10 mouse cellular contexts compared by ENCODE assay signal in genomic region chr1:87568398-87568797, GRCm38 (mm10). TPM values are rescaled to one million over a fixed set of nuclear protein-coding genes. Genes with fewer than 3 reads are reported as not detected.
DNase-seq lines count a peak whose midpoint lies in the region; ATAC-seq and TF ChIP-seq lines count a peak whose summit lies in the region.
"Had no signal": no experiment of that assay in that cellular context is flagged by ENCODE, and none has a peak within 500 bp of the region (broad histone marks: within the 10 kb centered on the region; RNA-seq: fewer than 3 reads in every experiment).

No protein-coding gene starts in this region.

- TF ChIP-seq CTCF in cerebellum, adult 2 months (IDR thresholded peaks at IDR 0.05; ENCODE audit: borderline replicate concordance, insufficient read depth, low read depth, low read length): peak; percentile 54; the same call in 1 of the 2 replicates
- TF ChIP-seq CTCF in midbrain, postnatal 0 days (IDR thresholded peaks at IDR 0.05): peak; percentile 45
- TF ChIP-seq CTCF in liver, postnatal 0 days (IDR thresholded peaks at IDR 0.05; ENCODE audit: low read depth): peak; percentile 72

- TF ChIP-seq EP300 in liver, postnatal 0 days (IDR thresholded peaks at IDR 0.05; ENCODE audit: low read depth): no peak

- WGBS in cerebellum, adult 2 months: 51% methylated on average over 6 of the region's 6 CpGs
- WGBS in midbrain, postnatal 0 days: 46% methylated on average over 6 of the region's 6 CpGs
- WGBS in midbrain, embryonic 10.5 days: 44% methylated on average over 6 of the region's 6 CpGs
- WGBS in liver, postnatal 0 days (ENCODE audit: insufficient replicate concordance): 33% methylated on average over 6 of the region's 6 CpGs
- 51% methylated on average over 6 of the region's 6 CpGs for WGBS in forebrain, embryonic 15.5 days
- 35% methylated on average over 6 of the region's 6 CpGs for WGBS in heart, embryonic 10.5 days

- H3K27me3 ChIP-seq in cerebellum, adult 2 months (ENCODE audit: control insufficient read depth, insufficient read depth, low read length): no peaks in the 10 kb centered on the region
- no peaks in the 10 kb centered on the region for H3K27me3 ChIP-seq in midbrain, postnatal 0 days (ENCODE audit: insufficient read depth, low read length)
- 0 out of 2 replicates have a peak, but pooled peaks cover 4% of the 10 kb centered on the region for H3K27me3 ChIP-seq in midbrain, embryonic 10.5 days (ENCODE audit: low read depth, poor library complexity, severe bottlenecking)
- no peaks in the 10 kb centered on the region for H3K27me3 ChIP-seq in liver, postnatal 0 days (ENCODE audit: insufficient read depth, low read length)
- no peaks in the 10 kb centered on the region for H3K27me3 ChIP-seq in forebrain, embryonic 15.5 days
- H3K27me3 ChIP-seq in heart, embryonic 10.5 days (ENCODE audit: insufficient read depth, poor library complexity, severe bottlenecking): peaks cover 13% of the 10 kb centered on the region; the same call in 1 of the 2 replicates

- ATAC-seq in midbrain, postnatal 0 days (ENCODE audit: low FRiP score): no peak
- no peak for ATAC-seq in liver, postnatal 0 days
- ATAC-seq in forebrain, embryonic 15.5 days (replicated peaks): no peak

- H3K4me3 ChIP-seq in cerebellum, adult 2 months (replicated peaks; ENCODE audit: insufficient read depth, low read depth, low read length): no peak overlapping the region
- H3K4me3 ChIP-seq in midbrain, postnatal 0 days (ENCODE audit: low read depth, low read length): no peak overlapping the region
- H3K4me3 ChIP-seq in midbrain, embryonic 10.5 days: no peak overlapping the region
- H3K4me3 ChIP-seq in liver, postnatal 0 days (ENCODE audit: low read depth, low read length): no peak overlapping the region
- no peak overlapping the region for H3K4me3 ChIP-seq in forebrain, embryonic 15.5 days
- no peak overlapping the region for H3K4me3 ChIP-seq in heart, embryonic 10.5 days
- H3K4me3 ChIP-seq: myocyte had no signal

- DNase-seq in cerebellum, adult 2 months: no peak
- DNase-seq in cerebellum, adult 11-12 months: no peak
- no peak for DNase-seq in midbrain, postnatal 0 days (ENCODE audit: low spot score)
- DNase-seq in midbrain, embryonic 10.5 days (ENCODE audit: low spot score): no peak
- DNase-seq in liver, postnatal 0 days: peak; percentile 49
- peak; percentile 15 to 16 for DNase-seq in thymus, adult 18-20 months
- DNase-seq in heart, embryonic 10.5 days (ENCODE audit: low spot score): no peak

- H3K4me1 ChIP-seq in cerebellum, adult 2 months (ENCODE audit: control insufficient read depth, insufficient read depth, low read length): no peaks in the 10 kb centered on the region
- H3K4me1 ChIP-seq in midbrain, postnatal 0 days (ENCODE audit: insufficient read depth, low read length): no peaks in the 10 kb centered on the region
- H3K4me1 ChIP-seq in midbrain, embryonic 10.5 days: peaks cover 14% of the 10 kb centered on the region
- peaks cover 3% of the 10 kb centered on the region; the same call in 1 of the 2 replicates for H3K4me1 ChIP-seq in liver, postnatal 0 days (ENCODE audit: insufficient read depth)
- H3K4me1 ChIP-seq in forebrain, embryonic 15.5 days: no peaks in the 10 kb centered on the region
- H3K4me1 ChIP-seq in heart, embryonic 10.5 days: no peaks in the 10 kb centered on the region

- no peaks in the 10 kb centered on the region for H3K36me3 ChIP-seq in midbrain, postnatal 0 days (ENCODE audit: insufficient read depth, low read length)
- H3K36me3 ChIP-seq in midbrain, embryonic 10.5 days: no peaks in the 10 kb centered on the region
- no peaks in the 10 kb centered on the region for H3K36me3 ChIP-seq in liver, postnatal 0 days (replicated peaks; ENCODE audit: insufficient read depth, low read length)
- no peaks in the 10 kb centered on the region for H3K36me3 ChIP-seq in forebrain, embryonic 15.5 days
- H3K36me3 ChIP-seq in heart, embryonic 10.5 days: no peaks in the 10 kb centered on the region

- TF ChIP-seq POLR2A in cerebellum, adult 2 months (IDR thresholded peaks at IDR 0.05; ENCODE audit: borderline replicate concordance, insufficient read depth, low read length): no peak

- H3K9ac ChIP-seq in midbrain, postnatal 0 days (replicated peaks; ENCODE audit: low read length, poor library complexity, severe bottlenecking): no peak overlapping the region
- no peak overlapping the region for H3K9ac ChIP-seq in liver, postnatal 0 days (replicated peaks)
- no peak overlapping the region for H3K9ac ChIP-seq in forebrain, embryonic 15.5 days (replicated peaks)

- no peak overlapping the region for H3K4me2 ChIP-seq in midbrain, postnatal 0 days (ENCODE audit: low read depth, low read length, poor library complexity, severe bottlenecking)
- H3K4me2 ChIP-seq in liver, postnatal 0 days (ENCODE audit: low read depth, low read length): no peak overlapping the region
- no peak overlapping the region for H3K4me2 ChIP-seq in forebrain, embryonic 15.5 days (replicated peaks)

- H3K27ac ChIP-seq in cerebellum, adult 2 months (ENCODE audit: insufficient read depth, low read length): no peak overlapping the region
- no peak overlapping the region for H3K27ac ChIP-seq in midbrain, postnatal 0 days (ENCODE audit: low read depth, low read length)
- no peak overlapping the region for H3K27ac ChIP-seq in midbrain, embryonic 10.5 days (replicated peaks)
- H3K27ac ChIP-seq in liver, postnatal 0 days (ENCODE audit: low read depth): no peak overlapping the region
- H3K27ac ChIP-seq in forebrain, embryonic 15.5 days (replicated peaks): no peak overlapping the region
- H3K27ac ChIP-seq in heart, embryonic 10.5 days: no peak overlapping the region

- H3K9me3 ChIP-seq in midbrain, postnatal 0 days (ENCODE audit: low read length): no peaks in the 10 kb centered on the region
- H3K9me3 ChIP-seq in midbrain, embryonic 10.5 days (replicated peaks): no peaks in the 10 kb centered on the region
- H3K9me3 ChIP-seq in liver, postnatal 0 days (ENCODE audit: low read length): no peaks in the 10 kb centered on the region
- no peaks in the 10 kb centered on the region for H3K9me3 ChIP-seq in forebrain, embryonic 15.5 days
- no peaks in the 10 kb centered on the region for H3K9me3 ChIP-seq in heart, embryonic 10.5 days

RNA-seq across cellular contexts. Expression of gene Ngef, which starts 5.3 kb away (rescaled TPM):
- 21.8 and 25.5 TPM in 2 replicates for polyA plus RNA-seq in cerebellum, adult 2 months (2012; rRNA removed)
- total RNA-seq in midbrain, postnatal 0 days (2014; rRNA removed): 51.4 and 55.4 TPM in 2 replicates
- 43.9 and 45.7 TPM in 2 replicates for polyA plus RNA-seq in midbrain, postnatal 0 days (2015; fragmentation: Nextera tagmentation; extraction: Ambion mirVana)
- polyA plus RNA-seq in midbrain, embryonic 10.5 days (2016; fragmentation: Nextera tagmentation; extraction: Ambion mirVana): 5.2 and 7.4 TPM in 2 replicates
- 5.6 and 7.9 TPM in 2 replicates for polyA plus RNA-seq in liver, postnatal 0 days (2015; fragmentation: Nextera tagmentation; extraction: Ambion mirVana)
- polyA plus RNA-seq in forebrain, embryonic 15.5 days (2015; fragmentation: Nextera tagmentation; extraction: Ambion mirVana): 20.8 and 21.9 TPM in 2 replicates
- 0.20 and 0.88 TPM in 2 replicates for polyA plus RNA-seq in heart, embryonic 10.5 days (2016; fragmentation: Nextera tagmentation; extraction: Ambion mirVana)

RNA-seq across cellular contexts. Expression of gene Inpp5d, which starts 51.7 kb away (rescaled TPM):
- 4.7 and 5.6 TPM in 2 replicates for polyA plus RNA-seq in cerebellum, adult 2 months (2012; rRNA removed)
- total RNA-seq in midbrain, postnatal 0 days (2014; rRNA removed): 6.4 and 9.8 TPM in 2 replicates
- 2.6 and 3.1 TPM in 2 replicates for polyA plus RNA-seq in midbrain, postnatal 0 days (2015; fragmentation: Nextera tagmentation; extraction: Ambion mirVana)
- 3.3 and 3.6 TPM in 2 replicates for polyA plus RNA-seq in midbrain, embryonic 10.5 days (2016; fragmentation: Nextera tagmentation; extraction: Ambion mirVana)
- polyA plus RNA-seq in liver, postnatal 0 days (2015; fragmentation: Nextera tagmentation; extraction: Ambion mirVana): 11.3 and 13.3 TPM in 2 replicates
- polyA plus RNA-seq in forebrain, embryonic 15.5 days (2015; fragmentation: Nextera tagmentation; extraction: Ambion mirVana): 3.9 and 5.1 TPM in 2 replicates
- polyA plus RNA-seq in heart, embryonic 10.5 days (2016; fragmentation: Nextera tagmentation; extraction: Ambion mirVana): 5.1 and 6.0 TPM in 2 replicates

RNA-seq across cellular contexts. Expression of gene Neu2, which starts 58.7 kb away (rescaled TPM):
- 3.7 and 5.2 TPM in 2 replicates for polyA plus RNA-seq in cerebellum, adult 2 months (2012; rRNA removed)
- 1.1 and 1.3 TPM in 2 replicates for total RNA-seq in midbrain, postnatal 0 days (2014; rRNA removed)
- 1.1 and 2.0 TPM in 2 replicates for polyA plus RNA-seq in midbrain, postnatal 0 days (2015; fragmentation: Nextera tagmentation; extraction: Ambion mirVana)
- polyA plus RNA-seq in midbrain, embryonic 10.5 days (2016; fragmentation: Nextera tagmentation; extraction: Ambion mirVana): not detected in 2 replicates
- polyA plus RNA-seq in liver, postnatal 0 days (2015; fragmentation: Nextera tagmentation; extraction: Ambion mirVana): 0.54 and 0.67 TPM in 2 replicates
- 0.62 TPM in 1 of 2 replicates, not detected in the other for polyA plus RNA-seq in forebrain, embryonic 15.5 days (2015; fragmentation: Nextera tagmentation; extraction: Ambion mirVana)
- polyA plus RNA-seq in heart, embryonic 10.5 days (2016; fragmentation: Nextera tagmentation; extraction: Ambion mirVana): 0.18 TPM in 1 of 2 replicates, not detected in the other
- total RNA-seq: heart, postnatal 36 days had no signal

Comparison
In these comparisons a context has a peak if more than half of its experiments do, and no peak if none do; other contexts are left out.
1. DNase-seq: peak in liver, postnatal 0 days (single experiment) and thymus, adult 18-20 months (2 of 2); none in cerebellum, adult 2 months (0 of 2), cerebellum, adult 11-12 months (single experiment), midbrain, postnatal 0 days (single experiment), midbrain, embryonic 10.5 days (single experiment) and heart, embryonic 10.5 days (single experiment).
2. Peak in every context shown above with its lines, with median percentiles within 50 percentile points of each other: CTCF ChIP-seq.